Mouse (Mus musculus) forebrain, embryonic 11.5 days (tissue): Measurements from ENCODE around the gene Kdm2a. TPM values are rescaled to one million over a fixed set of nuclear protein-coding genes. Genes with fewer than 3 reads are reported as not detected.

ENCODE experiments used
- ATAC-seq: fragments of 200-750 bp; cut with Nextera tagmentation; replicated peaks from 2 replicates; pipeline ENCODE4 v1.8.0; 2017; ENCODE audit warnings: moderate TSS enrichment; ENCODE audit not compliant: low FRiP score
- DNase-seq: peaks from one replicate; pipeline ENCODE4 v3.0.0-alpha.2; 2017; ENCODE audit warnings: low spot score
- H3K27ac ChIP-seq: fragments of 300-500 bp; sonication (generic); 2 replicates; pipeline ENCODE4 v1.5.1; 2014; ENCODE audit warnings: low read depth, low read length
- H3K27me3 ChIP-seq: fragments of 300-500 bp; sonication (generic); 2 replicates; pipeline ENCODE4 v1.6.1; 2014; ENCODE audit warnings: mild to moderate bottlenecking, low read length, mixed read lengths; ENCODE audit not compliant: control insufficient read depth, insufficient read depth
- H3K36me3 ChIP-seq: fragments of 300-500 bp; sonication (generic); 2 replicates; pipeline ENCODE4 v1.6.1; 2014; ENCODE audit warnings: mild to moderate bottlenecking, low read length, moderate library complexity, mixed read lengths; ENCODE audit not compliant: control insufficient read depth, insufficient read depth
- H3K4me1 ChIP-seq: fragments of 300-500 bp; sonication (generic); replicated peaks from 2 replicates; pipeline ENCODE4 v1.6.1; 2014; ENCODE audit warnings: low read length, mixed read lengths; ENCODE audit not compliant: control insufficient read depth, insufficient read depth
- H3K4me2 ChIP-seq: fragments of 300-500 bp; sonication (generic); 2 replicates; pipeline ENCODE4 v1.6.1; 2014; ENCODE audit warnings: low read depth, mild to moderate bottlenecking, low read length, moderate library complexity, mixed read lengths; ENCODE audit not compliant: severe bottlenecking
- H3K4me3 ChIP-seq: fragments of 300-500 bp; sonication (generic); 2 replicates; pipeline ENCODE4 v1.5.1; 2014; ENCODE audit warnings: low read depth, low read length
- H3K9ac ChIP-seq: fragments of 300-500 bp; sonication (generic); 2 replicates; pipeline ENCODE4 v1.6.1; 2014; ENCODE audit warnings: low read length
- H3K9me3 ChIP-seq: fragments of 300-500 bp; sonication (generic); 2 replicates; pipeline ENCODE4 v1.6.1; 2016; ENCODE audit warnings: low read length, mixed read lengths; ENCODE audit not compliant: control insufficient read depth
- WGBS: fragments of 180-500 bp; shearing (Covaris S2); extraction: QIAGEN DNeasy Blood & Tissue Kit; methylation state at CpG from one replicate; pipeline ENCODE4 v1.1.7; 2014; 5-methylcytosine and 5-hydroxymethylcytosine counted together
- polyA plus RNA-seq: library from polyadenylated mRNA; unstranded; fragments of >200 nt; fragmentation: Nextera tagmentation; extraction: Ambion mirVana; gene quantifications from 2 replicates; pipeline ENCODE4 v1.2.1, GENCODE M21; 2014

Gene Kdm2a
- polyA plus RNA-seq, 1 experiment from 2014 or later: 60.8 TPM

GRCm38 (mm10) chr19:4328737-4329304 lies 69.3 kb downstream of the Kdm2a start:
- 94% methylated on average over 8 of the region's 8 CpGs for WGBS
- no peak for ATAC-seq
- no peak overlapping the region for H3K27ac ChIP-seq
- no peak overlapping the region for H3K4me2 ChIP-seq
- no peaks in the 10 kb centered on the region for H3K9me3 ChIP-seq
- H3K36me3 ChIP-seq: peaks cover 13% of the 10 kb centered on the region
- H3K4me1 ChIP-seq: no peaks in the 10 kb centered on the region
- H3K9ac ChIP-seq: no peak overlapping the region
- no peak overlapping the region for H3K4me3 ChIP-seq
- no peaks in the 10 kb centered on the region for H3K27me3 ChIP-seq
- DNase-seq: no peak

GRCm38 (mm10) chr19:4326881-4327280 lies 71.2 kb downstream of the Kdm2a start:
- WGBS: 82% methylated on average over 1 of the region's 1 CpGs
- H3K9me3 ChIP-seq: no peaks in the 10 kb centered on the region
- no peaks in the 10 kb centered on the region for H3K4me1 ChIP-seq
- H3K36me3 ChIP-seq: peaks cover 17% of the 10 kb centered on the region
- H3K9ac ChIP-seq: no peak overlapping the region
- H3K27ac ChIP-seq: no peak overlapping the region
- no peaks in the 10 kb centered on the region for H3K27me3 ChIP-seq
- ATAC-seq (no peak), DNase-seq (no peak)
- H3K4me2 ChIP-seq: no peak overlapping the region
- no peak overlapping the region for H3K4me3 ChIP-seq

DNA sequence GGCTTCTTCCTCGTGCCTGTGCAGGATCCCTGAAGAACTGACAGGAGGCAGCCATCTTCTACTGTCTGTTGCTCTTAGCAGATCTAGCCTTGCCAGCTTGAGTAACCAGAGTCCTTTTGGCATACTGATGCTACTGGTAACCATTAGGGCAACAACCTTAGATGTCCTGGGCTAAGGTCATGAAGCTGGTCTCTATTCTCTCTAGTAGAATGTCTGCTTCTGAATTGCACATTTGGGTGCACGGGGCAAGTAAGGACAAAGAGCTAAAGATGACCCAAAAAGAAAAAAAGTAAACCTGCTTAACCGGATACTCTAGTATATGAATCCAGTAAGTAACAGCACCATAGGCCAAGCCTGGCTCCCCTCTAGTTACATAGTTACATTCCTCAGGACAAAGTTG lies 72.0 kb downstream of the Kdm2a start:
- WGBS: 96% methylated on average over 3 of the region's 3 CpGs
- peaks cover 17% of the 10 kb centered on the region for H3K36me3 ChIP-seq

DNA sequence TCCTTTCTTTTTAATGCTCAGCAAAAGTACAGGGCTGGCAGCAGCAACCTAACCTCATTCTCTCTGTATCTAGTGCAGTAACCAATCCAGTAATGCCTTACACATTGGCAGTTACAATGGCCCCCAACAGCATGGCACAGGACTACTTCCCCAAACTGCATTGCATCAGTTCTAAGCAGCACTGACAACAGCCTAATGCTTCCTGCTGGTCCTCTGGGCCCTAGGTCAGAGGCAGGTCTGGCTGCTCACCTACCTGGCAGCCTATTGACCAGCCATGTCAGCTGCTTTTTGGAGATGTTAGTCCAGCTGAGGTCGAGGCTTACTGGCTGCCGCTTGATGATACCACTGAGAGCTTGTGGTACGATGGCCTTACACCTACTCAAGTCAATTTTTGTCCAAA lies 76.0 kb downstream of the Kdm2a start:
- Histone ChIP-seq H3K36me3 (peaks cover 35% of the 10 kb centered on the region), H3K27ac (no peak overlapping the region), H3K9me3 (no peaks in the 10 kb centered on the region), H3K9ac (no peak overlapping the region), H3K4me3 (no peak overlapping the region), H3K27me3 (no peaks in the 10 kb centered on the region), H3K4me2 (no peak overlapping the region), H3K4me1 (no peaks in the 10 kb centered on the region)
- ATAC-seq (no peak), DNase-seq (no peak)
- WGBS: 96% methylated on average over 3 of the region's 3 CpGs

More for the DNA sequence above, 72.0 kb downstream of the Kdm2a start:
- Histone ChIP-seq H3K9me3 (no peaks in the 10 kb centered on the region), H3K9ac (no peak overlapping the region), H3K27me3 (no peaks in the 10 kb centered on the region), H3K4me3 (no peak overlapping the region), H3K4me2 (no peak overlapping the region), H3K4me1 (no peaks in the 10 kb centered on the region), H3K27ac (no peak overlapping the region)
- DNase-seq: no peak
- ATAC-seq: no peak

GRCm38 (mm10) chr19:4321622-4322021 lies 76.5 kb downstream of the Kdm2a start:
- DNase-seq (no peak), ATAC-seq (no peak)
- no peaks in the 10 kb centered on the region for H3K9me3 ChIP-seq
- peaks cover 35% of the 10 kb centered on the region for H3K36me3 ChIP-seq
- no peaks in the 10 kb centered on the region for H3K27me3 ChIP-seq
- no peak overlapping the region for H3K4me3 ChIP-seq
- no peak overlapping the region for H3K4me2 ChIP-seq
- H3K9ac ChIP-seq: no peak overlapping the region
- H3K27ac ChIP-seq: no peak overlapping the region
- 100% methylated on average over 1 of the region's 1 CpGs for WGBS
- H3K4me1 ChIP-seq: no peaks in the 10 kb centered on the region

GRCm38 (mm10) chr19:4319272-4319671 lies 78.8 kb downstream of the Kdm2a start:
- WGBS: 90% methylated on average over 4 of the region's 4 CpGs
- Histone ChIP-seq H3K9me3 (no peaks in the 10 kb centered on the region), H3K4me1 (no peaks in the 10 kb centered on the region), H3K27ac (no peak overlapping the region), H3K9ac (no peak overlapping the region), H3K4me2 (no peak overlapping the region), H3K27me3 (no peaks in the 10 kb centered on the region), H3K36me3 (peaks cover 32% of the 10 kb centered on the region), H3K4me3 (no peak overlapping the region)
- ATAC-seq (no peak), DNase-seq (no peak)

GRCm38 (mm10) chr19:4317181-4317580 lies 80.9 kb downstream of the Kdm2a start:
- Histone ChIP-seq H3K9ac (no peak overlapping the region), H3K27me3 (no peaks in the 10 kb centered on the region), H3K4me1 (no peaks in the 10 kb centered on the region), H3K9me3 (no peaks in the 10 kb centered on the region), H3K4me2 (no peak overlapping the region), H3K27ac (no peak overlapping the region), H3K36me3 (peaks cover 31% of the 10 kb centered on the region), H3K4me3 (no peak overlapping the region)
- WGBS: 88% methylated on average over 3 of the region's 3 CpGs
- no peak for ATAC-seq
- DNase-seq: no peak

DNA sequence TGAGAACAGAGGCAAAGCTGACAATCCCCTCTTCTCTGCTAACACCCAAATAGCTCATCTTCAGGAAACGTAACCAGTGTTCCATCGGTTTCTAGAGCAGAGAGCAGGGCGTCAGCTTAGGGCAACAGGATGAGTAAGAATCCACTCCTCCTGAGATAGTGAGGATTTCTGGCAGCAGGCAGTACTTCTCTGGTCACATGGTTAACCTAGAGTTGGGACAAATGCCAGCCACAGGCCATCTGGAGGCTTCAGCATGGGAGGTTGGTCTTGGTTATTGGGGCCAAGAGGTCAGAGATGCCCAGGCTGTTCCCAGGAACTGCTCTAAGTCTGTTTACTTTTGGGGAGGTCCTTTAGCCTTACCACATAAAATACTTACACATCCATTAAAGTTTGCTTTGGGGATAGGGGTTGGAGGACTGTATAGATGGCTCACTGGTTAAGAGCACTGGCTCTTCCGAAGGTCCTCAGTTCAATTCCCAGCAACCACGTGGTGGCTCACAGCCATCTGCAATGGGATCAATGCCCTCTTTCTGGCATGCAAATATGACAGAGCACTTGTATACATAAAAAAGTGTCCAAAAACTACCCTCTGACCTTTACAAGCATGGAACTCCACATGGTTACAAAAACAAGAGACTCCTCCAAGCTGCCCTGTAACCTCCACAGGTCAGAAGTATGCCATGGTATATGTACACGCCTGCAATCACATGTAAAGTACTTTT lies 82.7 kb downstream of the Kdm2a start:
- ATAC-seq (no peak), DNase-seq (no peak)
- Histone ChIP-seq H3K9ac (no peak overlapping the region), H3K36me3 (peaks cover 24% of the 10 kb centered on the region), H3K4me2 (no peak overlapping the region), H3K9me3 (no peaks in the 10 kb centered on the region), H3K27me3 (no peaks in the 10 kb centered on the region), H3K4me3 (no peak overlapping the region), H3K4me1 (no peaks in the 10 kb centered on the region), H3K27ac (no peak overlapping the region)
- 89% methylated on average over 6 of the region's 6 CpGs for WGBS

DNA sequence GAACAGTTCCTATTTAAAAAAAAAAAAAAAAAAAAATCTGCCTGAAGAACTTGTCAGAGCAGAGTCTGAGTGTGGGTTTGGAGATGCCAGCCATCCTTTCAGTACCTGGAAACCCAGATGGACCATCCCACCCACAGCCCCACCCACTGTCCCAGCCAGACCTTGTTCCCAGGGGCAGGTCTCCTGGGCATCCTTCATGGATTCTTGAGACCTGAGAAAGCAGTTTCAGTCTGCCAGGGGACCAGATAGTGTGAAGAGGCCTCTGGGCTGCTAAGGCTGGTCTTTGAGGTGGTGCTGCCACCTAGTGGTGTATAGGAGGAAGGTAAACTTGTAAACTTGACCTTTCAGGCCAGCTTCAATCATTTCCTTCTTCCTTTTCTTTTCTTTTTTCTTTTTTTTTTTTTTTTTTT lies 88.3 kb downstream of the Kdm2a start:
- H3K27ac ChIP-seq: no peak overlapping the region
- H3K9me3 ChIP-seq: no peaks in the 10 kb centered on the region
- DNase-seq: peak; percentile 74
- no peak overlapping the region for H3K9ac ChIP-seq
- H3K36me3 ChIP-seq: no peaks in the 10 kb centered on the region
- H3K4me3 ChIP-seq: no peak overlapping the region
- ATAC-seq: peak; percentile 40; the same call in 1 of the 2 replicates
- H3K4me2 ChIP-seq: no peak overlapping the region
- no peaks in the 10 kb centered on the region for H3K27me3 ChIP-seq
- H3K4me1 ChIP-seq: peaks cover 5% of the 10 kb centered on the region; the same call in 1 of the 2 replicates
